Mouse (Mus musculus): ENCODE measurements around the gene Slc2a3. TPM values are rescaled to one million over a fixed set of nuclear protein-coding genes. Genes with fewer than 3 reads are reported as not detected.

Slc2a3 gene
- 45.2 and 88.2 TPM in 2 replicates for polyA plus RNA-seq (2011; ENCODE audit: insufficient read depth, insufficient read length, low replicate concordance, missing spikeins)

DNA sequence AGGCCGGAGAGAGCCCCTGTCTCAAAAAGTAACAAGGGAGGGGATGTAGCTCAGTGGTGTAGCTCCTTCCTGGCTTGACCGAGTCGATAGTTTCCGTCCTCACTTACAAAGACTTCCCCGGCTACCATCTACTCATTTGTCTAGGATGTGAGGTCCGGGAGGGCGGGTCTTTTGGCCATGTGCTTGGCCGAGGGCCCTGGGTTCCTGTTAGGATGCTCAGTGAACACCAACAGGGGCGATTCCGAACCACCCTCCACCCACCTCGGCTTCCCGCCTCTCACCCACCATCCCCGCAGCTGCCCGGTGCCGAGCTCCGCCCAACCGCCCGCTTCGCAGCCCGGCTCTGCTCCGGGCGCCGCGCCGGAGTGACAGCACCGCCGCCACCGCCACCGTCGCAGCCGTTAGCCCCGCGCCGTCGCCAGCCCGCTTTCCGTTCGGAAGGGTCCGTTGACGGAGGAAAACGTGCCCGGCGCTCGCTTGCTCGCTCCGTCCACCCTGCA is at the start of gene Slc2a3:
Gene Slc2a3, minus strand, starts transcription at position 340 of the 500 bp plus-strand sequence.
- peak within 1 kb of the TSS; percentile 53 for H3K27ac ChIP-seq (ENCODE audit: control insufficient read depth, insufficient read depth, low read depth, low read length, poor library complexity)
- H3K4me3 ChIP-seq (replicated peaks; ENCODE audit: control insufficient read depth, low read depth, low read length): peak within 1 kb of the TSS; percentile 66
- no peak for TF ChIP-seq CTCF (IDR thresholded peaks at IDR 0.05; ENCODE audit: control insufficient read depth, insufficient read depth, low read length)
- no peak; the same call in 1 of the 2 replicates for TF ChIP-seq POLR2A (IDR thresholded peaks at IDR 0.05; ENCODE audit: borderline replicate concordance, control insufficient read depth, low read depth, low read length)
- no peaks in the 10 kb centered on the region; the same call in 1 of the 2 replicates for H3K4me1 ChIP-seq (ENCODE audit: control insufficient read depth, insufficient read depth, low read length)
- under 1% methylated on average over 44 of the region's 46 CpGs for WGBS

DNA sequence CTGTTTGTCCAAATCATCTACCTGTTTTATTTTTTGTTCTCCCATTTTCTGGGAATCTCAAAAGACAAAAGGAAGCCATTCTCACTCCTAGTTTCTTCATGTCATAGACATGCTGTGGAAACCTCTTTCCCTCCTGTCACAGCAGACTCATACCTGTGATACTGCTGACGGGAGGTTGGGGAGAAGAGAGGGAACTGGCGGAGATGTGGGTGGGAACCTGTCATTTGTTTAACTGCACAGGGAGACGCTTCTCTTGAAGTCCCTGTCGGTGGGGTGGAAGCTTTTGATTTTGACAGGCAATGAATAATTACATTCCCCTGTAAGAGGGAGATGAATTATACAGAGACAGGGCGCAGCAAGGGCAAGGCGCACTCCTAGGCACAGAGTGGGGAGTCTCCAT is 42.3 kb upstream of the Slc2a3 start:
- Histone ChIP-seq H3K4me1 (ENCODE audit: control insufficient read depth, insufficient read depth, low read length) (no peaks in the 10 kb centered on the region), H3K4me3 (replicated peaks; ENCODE audit: control insufficient read depth, low read depth, low read length) (no peak overlapping the region), H3K27ac (ENCODE audit: control insufficient read depth, insufficient read depth, low read depth, low read length, poor library complexity) (no peak overlapping the region)
- 90% methylated on average over 6 of the region's 6 CpGs for WGBS
- TF ChIP-seq CTCF (IDR thresholded peaks at IDR 0.05; ENCODE audit: control insufficient read depth, insufficient read depth, low read length) (no peak), POLR2A (IDR thresholded peaks at IDR 0.05; ENCODE audit: borderline replicate concordance, control insufficient read depth, low read depth, low read length) (no peak)

DNA sequence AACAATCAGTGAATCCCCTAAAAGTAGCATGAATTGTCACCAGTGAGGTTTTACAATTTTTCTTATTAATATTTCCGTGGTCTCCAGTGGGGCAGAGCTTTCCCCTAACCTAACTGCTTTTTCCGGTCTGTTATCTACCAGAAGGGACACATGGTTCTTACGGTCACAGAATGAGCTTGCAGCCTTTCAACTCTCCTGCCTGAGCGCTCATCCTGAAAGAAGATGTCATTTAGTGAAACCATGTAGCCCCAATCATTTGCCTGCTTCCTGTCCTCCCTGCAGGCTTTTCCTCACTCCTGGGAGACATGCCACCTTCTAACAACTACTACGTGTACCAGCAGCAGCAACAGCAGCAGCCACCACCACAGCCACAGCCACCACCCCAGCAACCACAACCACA is 36.1 kb upstream of the Slc2a3 start:
- WGBS: 76% methylated on average over 5 of the region's 5 CpGs
- Histone ChIP-seq H3K4me1 (ENCODE audit: control insufficient read depth, insufficient read depth, low read length) (no peaks in the 10 kb centered on the region), H3K4me3 (replicated peaks; ENCODE audit: control insufficient read depth, low read depth, low read length) (no peak overlapping the region), H3K27ac (ENCODE audit: control insufficient read depth, insufficient read depth, low read depth, low read length, poor library complexity) (no peak overlapping the region)
- no peak for TF ChIP-seq POLR2A (IDR thresholded peaks at IDR 0.05; ENCODE audit: borderline replicate concordance, control insufficient read depth, low read depth, low read length)
- TF ChIP-seq CTCF (IDR thresholded peaks at IDR 0.05; ENCODE audit: control insufficient read depth, insufficient read depth, low read length): no peak

DNA sequence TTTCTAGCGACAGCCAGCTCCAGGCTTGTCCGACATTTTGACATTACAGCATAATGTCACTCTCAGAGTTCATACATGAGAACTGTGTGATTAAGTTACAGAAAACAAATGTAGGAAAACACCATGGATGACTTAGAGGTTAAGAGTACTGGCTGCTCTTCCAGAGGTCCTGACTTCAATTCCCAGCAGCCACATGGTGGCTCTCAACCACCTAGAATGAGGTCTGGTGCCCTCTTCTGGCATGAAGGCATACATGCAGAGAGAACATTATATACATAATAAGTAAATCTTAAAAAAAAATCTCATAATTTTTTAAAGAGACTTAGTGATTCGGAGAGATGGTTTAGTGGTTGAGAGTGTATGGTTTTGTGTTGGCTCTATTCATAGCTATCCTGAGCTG is 35.5 kb upstream of the Slc2a3 start:
- no peak overlapping the region for H3K27ac ChIP-seq (ENCODE audit: control insufficient read depth, insufficient read depth, low read depth, low read length, poor library complexity)
- no peak overlapping the region for H3K4me3 ChIP-seq (replicated peaks; ENCODE audit: control insufficient read depth, low read depth, low read length)
- 92% methylated on average over 3 of the region's 3 CpGs for WGBS
- no peaks in the 10 kb centered on the region for H3K4me1 ChIP-seq (ENCODE audit: control insufficient read depth, insufficient read depth, low read length)
- TF ChIP-seq POLR2A (IDR thresholded peaks at IDR 0.05; ENCODE audit: borderline replicate concordance, control insufficient read depth, low read depth, low read length) (no peak), CTCF (IDR thresholded peaks at IDR 0.05; ENCODE audit: control insufficient read depth, insufficient read depth, low read length) (no peak)

DNA sequence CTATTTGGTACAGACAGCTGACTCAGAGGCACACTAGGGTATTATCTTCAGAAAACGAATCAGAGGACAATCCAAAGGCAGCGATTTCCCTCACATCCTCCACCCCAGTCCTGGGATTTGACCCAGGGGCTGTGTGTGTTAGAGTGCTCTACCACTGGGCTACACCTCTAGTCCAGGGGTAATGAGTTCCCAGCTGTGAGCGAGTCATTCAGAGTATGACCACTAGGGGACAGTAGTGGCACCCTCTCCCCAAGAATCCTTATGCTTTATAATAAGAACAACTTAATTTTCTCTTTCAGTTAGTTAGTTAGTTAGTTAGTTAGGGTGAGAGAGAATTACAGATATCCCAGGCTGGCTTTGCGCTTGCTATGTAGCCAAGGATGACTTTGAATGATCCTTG is 32.9 kb upstream of the Slc2a3 start:
- 69% methylated on average over 4 of the region's 4 CpGs for WGBS
- no peak overlapping the region for H3K4me3 ChIP-seq (replicated peaks; ENCODE audit: control insufficient read depth, low read depth, low read length)
- no peaks in the 10 kb centered on the region for H3K4me1 ChIP-seq (ENCODE audit: control insufficient read depth, insufficient read depth, low read length)
- TF ChIP-seq CTCF (IDR thresholded peaks at IDR 0.05; ENCODE audit: control insufficient read depth, insufficient read depth, low read length) (peak; percentile 72), POLR2A (IDR thresholded peaks at IDR 0.05; ENCODE audit: borderline replicate concordance, control insufficient read depth, low read depth, low read length) (no peak)
- H3K27ac ChIP-seq (ENCODE audit: control insufficient read depth, insufficient read depth, low read depth, low read length, poor library complexity): no peak overlapping the region

DNA sequence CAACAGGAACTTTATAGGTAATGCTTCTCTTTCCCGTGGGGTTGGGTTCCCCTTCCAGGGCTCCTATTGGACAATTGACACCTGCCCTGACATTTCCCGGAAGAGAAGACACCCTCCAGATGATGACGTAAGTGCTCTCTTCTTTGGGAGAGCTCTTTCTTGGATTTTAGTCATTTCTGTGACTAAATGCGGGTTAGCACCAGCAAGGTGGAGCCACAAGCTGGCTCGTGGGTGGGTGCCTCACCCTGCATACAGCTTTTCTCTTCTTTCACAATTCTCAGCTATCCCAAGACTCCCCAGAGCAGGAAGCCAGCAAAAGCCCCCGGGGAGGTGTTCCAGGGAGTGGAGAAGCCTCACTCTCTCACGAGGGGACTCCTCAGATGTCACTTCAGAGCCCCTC is 31.4 kb upstream of the Slc2a3 start:
- Histone ChIP-seq H3K4me1 (ENCODE audit: control insufficient read depth, insufficient read depth, low read length) (no peaks in the 10 kb centered on the region), H3K4me3 (replicated peaks; ENCODE audit: control insufficient read depth, low read depth, low read length) (no peak overlapping the region), H3K27ac (ENCODE audit: control insufficient read depth, insufficient read depth, low read depth, low read length, poor library complexity) (no peak overlapping the region)
- TF ChIP-seq POLR2A (IDR thresholded peaks at IDR 0.05; ENCODE audit: borderline replicate concordance, control insufficient read depth, low read depth, low read length) (no peak), CTCF (IDR thresholded peaks at IDR 0.05; ENCODE audit: control insufficient read depth, insufficient read depth, low read length) (no peak)
- 87% methylated on average over 7 of the region's 7 CpGs for WGBS

DNA sequence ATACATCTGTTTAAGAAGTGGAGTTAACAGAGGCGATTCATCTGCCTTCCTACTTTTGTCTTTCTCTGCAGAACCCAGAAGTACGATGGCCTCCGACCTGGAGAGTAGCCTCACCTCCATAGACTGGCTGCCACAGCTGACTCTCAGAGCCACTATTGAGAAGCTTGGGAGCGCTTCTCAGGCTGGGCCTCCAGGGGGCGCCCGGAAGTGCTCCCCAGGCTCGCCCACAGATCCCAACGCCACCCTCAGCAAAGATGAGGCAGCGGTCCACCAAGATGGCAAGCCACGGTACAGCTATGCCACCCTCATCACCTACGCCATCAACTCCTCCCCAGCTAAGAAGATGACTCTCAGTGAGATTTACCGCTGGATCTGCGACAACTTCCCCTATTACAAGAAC is 26.6 kb upstream of the Slc2a3 start:
- 64% methylated on average over 13 of the region's 13 CpGs for WGBS
- peaks cover 4% of the 10 kb centered on the region for H3K4me1 ChIP-seq (ENCODE audit: control insufficient read depth, insufficient read depth, low read length)
- TF ChIP-seq CTCF (IDR thresholded peaks at IDR 0.05; ENCODE audit: control insufficient read depth, insufficient read depth, low read length) (peak; percentile 54), POLR2A (IDR thresholded peaks at IDR 0.05; ENCODE audit: borderline replicate concordance, control insufficient read depth, low read depth, low read length) (no peak)

DNA sequence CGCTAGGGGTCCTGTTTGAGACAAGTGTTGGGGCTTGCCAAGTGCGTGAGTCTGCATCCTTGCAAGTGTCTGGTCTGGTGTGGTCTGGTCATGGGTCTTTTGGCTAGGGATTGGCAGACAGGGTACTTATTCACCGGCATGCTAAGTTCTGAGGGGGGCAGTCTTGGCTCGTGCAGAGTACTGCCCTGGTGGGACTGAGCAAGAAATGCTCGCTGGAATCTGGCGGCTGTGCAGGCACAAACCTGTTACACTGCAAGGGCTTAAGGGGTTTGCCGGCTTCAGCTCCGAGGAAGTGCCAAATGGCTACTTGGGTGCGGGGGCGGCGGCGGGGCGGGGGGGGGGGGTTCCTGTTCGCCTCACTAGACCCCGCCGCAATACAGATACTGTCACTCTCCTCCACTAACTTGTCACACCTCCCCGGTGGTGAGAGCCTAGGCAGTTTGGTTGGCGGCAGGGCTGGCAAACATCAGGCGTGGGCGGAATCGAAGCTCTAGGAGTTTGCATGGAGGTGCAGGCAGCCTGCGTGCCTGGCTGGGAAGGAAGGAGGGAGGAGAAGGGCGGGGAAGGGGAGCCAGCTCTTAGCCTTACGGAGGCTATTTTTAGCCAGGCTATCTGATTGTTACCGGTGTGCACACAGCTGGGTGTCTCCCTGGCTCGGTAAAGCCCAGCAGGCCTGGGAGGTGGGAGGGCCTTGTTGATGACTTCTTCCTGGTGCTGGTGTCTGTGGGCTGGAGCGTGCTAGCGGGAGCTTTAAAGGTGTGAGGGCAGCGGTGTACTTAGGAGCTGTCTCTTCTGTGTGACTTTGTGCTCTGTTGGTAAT is 24.7 kb upstream of the Slc2a3 start:
- Histone ChIP-seq H3K27ac (ENCODE audit: control insufficient read depth, insufficient read depth, low read depth, low read length, poor library complexity) (peak overlapping the region; percentile 23; the same call in 1 of the 2 replicates), H3K4me3 (replicated peaks; ENCODE audit: control insufficient read depth, low read depth, low read length) (peak overlapping the region; percentile 42), H3K4me1 (ENCODE audit: control insufficient read depth, insufficient read depth, low read length) (peaks cover 6% of the 10 kb centered on the region)
- TF ChIP-seq CTCF (IDR thresholded peaks at IDR 0.05; ENCODE audit: control insufficient read depth, insufficient read depth, low read length) (no peak), POLR2A (IDR thresholded peaks at IDR 0.05; ENCODE audit: borderline replicate concordance, control insufficient read depth, low read depth, low read length) (peak; percentile 28; the same call in 1 of the 2 replicates)
- WGBS: 4% methylated on average over 29 of the region's 29 CpGs

More for the DNA sequence above, 26.6 kb upstream of the Slc2a3 start:
- Histone ChIP-seq H3K4me3 (replicated peaks; ENCODE audit: control insufficient read depth, low read depth, low read length) (no peak overlapping the region), H3K27ac (ENCODE audit: control insufficient read depth, insufficient read depth, low read depth, low read length, poor library complexity) (no peak overlapping the region)
